Mouse (Mus musculus) stomach, postnatal 0 days (tissue): ENCODE measurements at regions not wholly inside any gene's neighbourhood (a gene's known extent, or its start where the extent isn't known, plus 50 kb on each side); places are given as distances from the start of the nearest gene placed in this dataset.

Experiments used
- CTCF ChIP-seq: IDR thresholded peaks from 2 replicates; pipeline ENCODE4 v1.5.1; 2016; ENCODE audit warnings: antibody characterized with exemption, low read depth, mild to moderate bottlenecking, moderate library complexity
- EP300 ChIP-seq: optimal IDR thresholded peaks from 2 replicates; pipeline ENCODE3; 2016; ENCODE audit warnings: antibody characterized with exemption

DNA sequence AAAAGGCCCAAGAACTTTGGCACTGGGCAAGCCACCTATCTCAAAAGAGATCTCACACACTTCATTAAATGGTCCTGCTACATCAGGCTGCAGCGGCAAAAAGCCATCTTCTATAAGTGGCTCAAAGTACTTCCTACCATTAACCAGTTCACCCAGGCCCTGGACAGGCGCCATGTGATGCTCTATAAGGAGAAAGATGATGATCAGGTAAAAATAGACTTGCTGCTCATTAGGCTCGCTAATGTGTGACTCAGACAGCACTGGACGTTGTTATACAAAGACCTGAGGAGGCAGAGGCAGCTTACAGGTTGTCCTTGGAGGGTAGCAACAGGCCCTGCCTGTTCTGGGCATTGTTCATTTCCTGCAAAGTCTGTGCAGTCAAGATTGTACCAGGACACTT is 60.4 kb upstream of the Igfbp5 start:
- TF ChIP-seq CTCF: no peak
- no peak for TF ChIP-seq EP300
